Mouse (Mus musculus) brown adipose tissue, adult 24 weeks (tissue): ENCODE results near the gene P3h2. TPM values are rescaled to one million over a fixed set of nuclear protein-coding genes. Genes with fewer than 3 reads are reported as not detected.

Source experiments
- H3K27ac ChIP-seq: fragments of 200-500 bp; replicated peaks from 2 replicates; pipeline ENCODE4 v1.5.1; 2012; ENCODE audit warnings: low read depth, mild to moderate bottlenecking, low read length
- H3K4me1 ChIP-seq: fragments of 200-500 bp; 2 replicates; pipeline ENCODE4 v1.6.1; 2012; ENCODE audit warnings: low read length, mixed read lengths; ENCODE audit not compliant: control insufficient read depth, insufficient read depth, insufficient read length
- H3K4me3 ChIP-seq: fragments of 200-500 bp; 2 replicates; pipeline ENCODE4 v1.5.1; 2012; ENCODE audit warnings: low read depth, mild to moderate bottlenecking, low read length, moderate library complexity; ENCODE audit not compliant: insufficient read depth
- polyA plus RNA-seq: library from polyadenylated mRNA; stranded (reverse); fragments of >200 nt; gene quantifications from 2 replicates; pipeline ENCODE4 v1.2.4, GENCODE M21; 2012; ENCODE audit not compliant: missing spikeins, insufficient read depth, insufficient read length

P3h2 gene
- polyA plus RNA-seq, 1 experiment, result 1.7 TPM

GRCm38 (mm10) chr16:25977210-25977609 lies 128.4 kb downstream of the P3h2 start:
- H3K4me1 ChIP-seq, result peaks cover 3% of the 10 kb centered on the region; the same call in 1 of the 2 replicates
- H3K4me3 ChIP-seq, result no peak overlapping the region
- H3K27ac ChIP-seq, result no peak overlapping the region

- no peak overlapping the region for H3K27ac ChIP-seq
- H3K4me1 ChIP-seq, result no peaks in the 10 kb centered on the region
- no peak overlapping the region for H3K4me3 ChIP-seq
These were observed 134.3 kb downstream of the P3h2 start for GRCm38 (mm10) chr16:25971285-25971684.

GRCm38 (mm10) chr16:25970720-25971119 lies 134.9 kb downstream of the P3h2 start:
- Histone ChIP-seq H3K4me3 (no peak overlapping the region), H3K4me1 (no peaks in the 10 kb centered on the region), H3K27ac (no peak overlapping the region)

- Histone ChIP-seq H3K4me1 (no peaks in the 10 kb centered on the region), H3K4me3 (no peak overlapping the region), H3K27ac (no peak overlapping the region)
These were observed 135.4 kb downstream of the P3h2 start for GRCm38 (mm10) chr16:25970193-25970592.

GRCm38 (mm10) chr16:25967297-25967696 lies 138.3 kb downstream of the P3h2 start:
- Histone ChIP-seq H3K4me3 (no peak overlapping the region), H3K27ac (no peak overlapping the region), H3K4me1 (no peaks in the 10 kb centered on the region)

GRCm38 (mm10) chr16:25963856-25964255 lies 141.7 kb downstream of the P3h2 start:
- no peak overlapping the region for H3K27ac ChIP-seq
- no peaks in the 10 kb centered on the region for H3K4me1 ChIP-seq
- no peak overlapping the region for H3K4me3 ChIP-seq

GRCm38 (mm10) chr16:25960345-25960744 lies 145.2 kb downstream of the P3h2 start:
- Histone ChIP-seq H3K4me1 (no peaks in the 10 kb centered on the region), H3K4me3 (no peak overlapping the region), H3K27ac (no peak overlapping the region)

GRCm38 (mm10) chr16:25959929-25960328 lies 145.7 kb downstream of the P3h2 start:
- H3K4me3 ChIP-seq, result no peak overlapping the region
- no peaks in the 10 kb centered on the region for H3K4me1 ChIP-seq
- H3K27ac ChIP-seq, result no peak overlapping the region

GRCm38 (mm10) chr16:25958650-25959238 lies 146.8 kb downstream of the P3h2 start:
- no peak overlapping the region for H3K27ac ChIP-seq
- H3K4me1 ChIP-seq, result no peaks in the 10 kb centered on the region
- no peak overlapping the region for H3K4me3 ChIP-seq

- Histone ChIP-seq H3K27ac (no peak overlapping the region), H3K4me3 (no peak overlapping the region), H3K4me1 (no peaks in the 10 kb centered on the region)
These were observed 147.4 kb downstream of the P3h2 start for GRCm38 (mm10) chr16:25958213-25958612.

GRCm38 (mm10) chr16:25956831-25957230 lies 148.8 kb downstream of the P3h2 start:
- Histone ChIP-seq H3K4me3 (no peak overlapping the region), H3K4me1 (no peaks in the 10 kb centered on the region), H3K27ac (no peak overlapping the region)

GRCm38 (mm10) chr16:25954614-25955013 lies 151.0 kb downstream of the P3h2 start:
- Histone ChIP-seq H3K27ac (no peak overlapping the region), H3K4me3 (no peak overlapping the region)

GRCm38 (mm10) chr16:25953359-25953758 lies 152.2 kb downstream of the P3h2 start:
- Histone ChIP-seq H3K27ac (no peak overlapping the region), H3K4me3 (no peak overlapping the region), H3K4me1 (no peaks in the 10 kb centered on the region)

More at GRCm38 (mm10) chr16:25954614-25955013, 151.0 kb downstream of the P3h2 start:
- H3K4me1 ChIP-seq, result no peaks in the 10 kb centered on the region

- Histone ChIP-seq H3K4me3 (no peak overlapping the region), H3K4me1 (no peaks in the 10 kb centered on the region), H3K27ac (no peak overlapping the region)
These were observed 153.6 kb downstream of the P3h2 start for GRCm38 (mm10) chr16:25952005-25952404.

GRCm38 (mm10) chr16:25948067-25948466 lies 157.5 kb downstream of the P3h2 start:
- Histone ChIP-seq H3K27ac (no peak overlapping the region), H3K4me1 (no peaks in the 10 kb centered on the region; the same call in 1 of the 2 replicates), H3K4me3 (no peak overlapping the region)

GRCm38 (mm10) chr16:25945151-25945955 lies 160.2 kb downstream of the P3h2 start:
- Histone ChIP-seq H3K27ac (no peak overlapping the region), H3K4me3 (no peak overlapping the region), H3K4me1 (no peaks in the 10 kb centered on the region; the same call in 1 of the 2 replicates)
